Mouse (Mus musculus): ENCODE measurements around the gene Lrch1. TPM values are rescaled to one million over a fixed set of nuclear protein-coding genes. Genes with fewer than 3 reads are reported as not detected.

The Lrch1 gene
- polyA plus RNA-seq, 2 experiments: 2.7 to 3.4 TPM

DNA sequence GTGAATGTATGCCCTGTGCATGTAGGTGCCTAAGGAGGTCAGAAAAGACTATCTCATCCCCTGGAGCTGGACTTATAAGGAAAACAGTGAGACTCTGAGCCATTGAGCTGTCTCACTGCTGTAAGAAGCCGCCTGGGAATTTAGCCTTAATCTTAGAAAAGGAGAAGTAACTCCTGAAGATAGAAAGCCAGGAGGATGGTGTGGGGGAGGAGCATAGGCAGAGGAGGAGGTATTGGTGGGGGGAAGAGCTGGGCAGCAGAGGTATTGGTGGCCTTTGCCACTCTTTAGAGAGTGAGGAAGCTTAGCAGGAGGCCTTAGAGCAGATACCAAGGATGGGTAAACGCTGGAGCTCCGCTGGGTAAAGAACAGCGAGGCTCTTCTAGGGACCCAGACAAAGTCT lies 41.6 kb upstream of the Lrch1 start:
- Histone ChIP-seq H3K9ac (replicated peaks) (no peak overlapping the region), H3K4me3 (ENCODE audit: insufficient read depth in 1 of 2, low read depth in 2 of 2, low read length in 2 of 2) (no peak overlapping the region), H3K9me3 (ENCODE audit: control insufficient read depth, low read length) (no peaks in the 10 kb centered on the region), H3K36me3 (replicated peaks; ENCODE audit: control insufficient read depth, insufficient read depth, low read depth) (no peaks in the 10 kb centered on the region), H3K27me3 (ENCODE audit: control insufficient read depth, insufficient read depth, low read length) (no peaks in the 10 kb centered on the region), H3K4me1 (replicated peaks; ENCODE audit: control insufficient read depth in 2 of 2, insufficient read depth in 2 of 2, low read length in 1 of 2) (peaks cover 0 to 5% of the 10 kb centered on the region in 2 experiments; a peak in 3 of 4 replicates), H3K27ac (no peak overlapping the region), H3K4me2 (ENCODE audit: low read depth) (no peak overlapping the region)
- ATAC-seq (ENCODE audit: insufficient read depth) (no peak), DNase-seq (ENCODE audit: low read depth in 3 of 3, low spot score in 3 of 3) (no peak)
- TF ChIP-seq CTCF (IDR thresholded peaks at IDR 0.05; ENCODE audit: low read depth): no peak
- no peak for TF ChIP-seq EP300 (IDR thresholded peaks at IDR 0.05; ENCODE audit: low read depth)
- WGBS (ENCODE audit: insufficient replicate concordance): 26% methylated on average over 4 of the region's 4 CpGs

DNA sequence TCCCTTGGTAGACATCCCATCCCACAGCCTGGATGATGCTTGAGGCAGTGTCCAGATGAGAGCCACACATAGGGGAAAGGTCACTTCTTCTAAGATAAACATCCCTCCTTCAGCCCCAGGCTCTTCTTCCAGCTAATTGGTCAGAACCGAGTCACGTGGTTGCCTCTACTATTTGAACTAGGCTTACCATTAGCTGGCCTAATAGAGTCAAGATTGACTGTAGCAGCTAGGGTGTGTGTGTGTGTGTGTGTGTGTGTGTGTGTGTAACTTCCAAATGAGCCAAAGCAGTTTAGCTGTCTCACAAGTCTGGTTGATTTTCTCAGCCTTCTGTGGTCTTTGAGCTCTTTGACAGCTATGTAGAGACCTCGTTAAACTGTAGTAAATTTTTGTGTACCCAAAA lies 38.9 kb upstream of the Lrch1 start:
- Histone ChIP-seq H3K36me3 (replicated peaks; ENCODE audit: control insufficient read depth, insufficient read depth, low read depth) (no peaks in the 10 kb centered on the region), H3K27me3 (ENCODE audit: control insufficient read depth, insufficient read depth, low read length) (no peaks in the 10 kb centered on the region), H3K27ac (no peak overlapping the region), H3K4me2 (ENCODE audit: low read depth) (no peak overlapping the region), H3K4me1 (replicated peaks; ENCODE audit: control insufficient read depth in 2 of 2, insufficient read depth in 2 of 2, low read length in 1 of 2) (peaks cover 0 to 6% of the 10 kb centered on the region in 2 experiments; a peak in 3 of 4 replicates), H3K4me3 (ENCODE audit: insufficient read depth in 1 of 2, low read depth in 2 of 2, low read length in 2 of 2) (no peak overlapping the region), H3K9ac (replicated peaks) (no peak overlapping the region), H3K9me3 (ENCODE audit: control insufficient read depth, low read length) (no peaks in the 10 kb centered on the region)
- TF ChIP-seq EP300 (IDR thresholded peaks at IDR 0.05; ENCODE audit: low read depth) (no peak), CTCF (IDR thresholded peaks at IDR 0.05; ENCODE audit: low read depth) (no peak)
- DNase-seq (ENCODE audit: low read depth in 3 of 3, low spot score in 3 of 3): no peak
- 70% methylated on average over 3 of the region's 3 CpGs for WGBS (ENCODE audit: insufficient replicate concordance)
- ATAC-seq (ENCODE audit: insufficient read depth): no peak

DNA sequence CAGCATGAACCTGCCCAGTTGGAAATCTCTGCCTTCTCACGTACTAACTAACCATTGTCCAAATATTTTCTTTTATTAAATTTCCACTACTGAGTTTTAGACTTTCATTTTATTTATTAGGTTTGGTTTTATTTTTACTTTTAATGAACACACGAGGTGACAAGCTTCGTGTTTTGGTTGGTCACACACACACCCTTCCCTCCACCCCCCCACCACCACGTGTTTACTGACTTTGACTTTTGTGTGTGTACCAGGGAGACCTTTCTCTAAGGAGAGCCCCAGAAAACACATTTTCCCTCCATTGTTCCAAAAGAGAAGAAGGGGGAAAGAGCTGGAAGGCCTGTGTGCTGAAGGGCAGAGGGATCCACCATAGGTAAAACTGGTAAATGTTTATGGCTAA lies 38.0 kb upstream of the Lrch1 start:
- WGBS (ENCODE audit: insufficient replicate concordance): 53% methylated on average over 4 of the region's 4 CpGs
- TF ChIP-seq EP300 (IDR thresholded peaks at IDR 0.05; ENCODE audit: low read depth) (no peak), CTCF (IDR thresholded peaks at IDR 0.05; ENCODE audit: low read depth) (no peak)

DNA sequence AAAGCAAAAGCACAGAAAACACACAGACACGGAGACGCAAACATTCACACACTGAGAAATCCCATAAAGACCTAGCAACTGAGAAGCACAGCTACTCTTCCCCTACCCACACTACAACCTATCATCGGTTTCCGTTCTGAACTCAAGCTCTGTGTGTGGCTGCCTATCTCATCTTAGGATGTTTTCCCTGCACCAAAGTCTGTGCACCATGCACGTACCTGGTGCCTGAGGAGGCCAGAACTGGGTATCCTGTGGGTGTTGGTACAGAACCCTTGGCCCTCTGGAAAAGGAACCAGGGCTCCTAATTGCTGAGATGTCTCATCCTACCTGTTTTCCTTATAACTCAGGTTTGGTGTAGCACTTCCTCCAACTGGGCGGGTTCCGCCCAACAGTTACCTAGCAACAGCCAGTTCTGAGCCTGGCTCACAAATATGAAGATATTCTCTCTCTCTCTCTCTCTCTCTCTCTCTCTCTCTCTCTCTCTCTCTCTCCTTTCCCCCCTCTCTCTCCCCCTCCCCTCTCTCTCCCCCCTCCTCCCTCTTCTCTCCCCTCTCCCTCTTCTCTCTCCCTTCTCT lies 37.2 kb upstream of the Lrch1 start:
- ATAC-seq (ENCODE audit: insufficient read depth) (no peak), DNase-seq (ENCODE audit: low read depth in 3 of 3, low spot score in 3 of 3) (no peak)
- H3K4me3 ChIP-seq (ENCODE audit: insufficient read depth in 1 of 2, low read depth in 2 of 2, low read length in 2 of 2): no peak overlapping the region
- H3K9ac ChIP-seq (replicated peaks): no peak overlapping the region
- WGBS (ENCODE audit: insufficient replicate concordance): 52% methylated on average over 7 of the region's 7 CpGs
- no peaks in the 10 kb centered on the region for H3K9me3 ChIP-seq (ENCODE audit: control insufficient read depth, low read length)
- no peaks in the 10 kb centered on the region for H3K27me3 ChIP-seq (ENCODE audit: control insufficient read depth, insufficient read depth, low read length)
- H3K36me3 ChIP-seq (replicated peaks; ENCODE audit: control insufficient read depth, insufficient read depth, low read depth): no peaks in the 10 kb centered on the region
- H3K27ac ChIP-seq: no peak overlapping the region
- no peak overlapping the region for H3K4me2 ChIP-seq (ENCODE audit: low read depth)
- peaks cover 0 to 3% of the 10 kb centered on the region in 2 experiments; a peak in 2 of 4 replicates for H3K4me1 ChIP-seq (replicated peaks; ENCODE audit: control insufficient read depth in 2 of 2, insufficient read depth in 2 of 2, low read length in 1 of 2)
- TF ChIP-seq CTCF (IDR thresholded peaks at IDR 0.05; ENCODE audit: low read depth): no peak
- TF ChIP-seq EP300 (IDR thresholded peaks at IDR 0.05; ENCODE audit: low read depth): no peak

More for the DNA sequence above, 38.0 kb upstream of the Lrch1 start:
- Histone ChIP-seq H3K9me3 (ENCODE audit: control insufficient read depth, low read length) (no peaks in the 10 kb centered on the region), H3K9ac (replicated peaks) (no peak overlapping the region), H3K4me1 (replicated peaks; ENCODE audit: control insufficient read depth in 2 of 2, insufficient read depth in 2 of 2, low read length in 1 of 2) (peaks cover 0 to 6% of the 10 kb centered on the region in 2 experiments; a peak in 3 of 4 replicates), H3K27me3 (ENCODE audit: control insufficient read depth, insufficient read depth, low read length) (no peaks in the 10 kb centered on the region), H3K4me2 (ENCODE audit: low read depth) (no peak overlapping the region), H3K27ac (no peak overlapping the region), H3K36me3 (replicated peaks; ENCODE audit: control insufficient read depth, insufficient read depth, low read depth) (no peaks in the 10 kb centered on the region), H3K4me3 (ENCODE audit: insufficient read depth in 1 of 2, low read depth in 2 of 2, low read length in 2 of 2) (no peak overlapping the region)
- no peak for DNase-seq (ENCODE audit: low read depth in 3 of 3, low spot score in 3 of 3)
- ATAC-seq (ENCODE audit: insufficient read depth): no peak

GRCm38 (mm10) chr14:74983079-74983478 lies 35.4 kb upstream of the Lrch1 start:
- Histone ChIP-seq H3K4me1 (replicated peaks; ENCODE audit: control insufficient read depth in 2 of 2, insufficient read depth in 2 of 2, low read length in 1 of 2) (0 out of 4 replicates have a peak, but pooled peaks cover 0 to 1% of the 10 kb centered on the region in 2 experiments), H3K9me3 (ENCODE audit: control insufficient read depth, low read length) (no peaks in the 10 kb centered on the region), H3K27ac (no peak overlapping the region), H3K4me2 (ENCODE audit: low read depth) (no peak overlapping the region), H3K36me3 (replicated peaks; ENCODE audit: control insufficient read depth, insufficient read depth, low read depth) (no peaks in the 10 kb centered on the region), H3K27me3 (ENCODE audit: control insufficient read depth, insufficient read depth, low read length) (no peaks in the 10 kb centered on the region), H3K4me3 (ENCODE audit: insufficient read depth in 1 of 2, low read depth in 2 of 2, low read length in 2 of 2) (no peak overlapping the region), H3K9ac (replicated peaks) (no peak overlapping the region)
- TF ChIP-seq EP300 (IDR thresholded peaks at IDR 0.05; ENCODE audit: low read depth): no peak
- no peak for TF ChIP-seq CTCF (IDR thresholded peaks at IDR 0.05; ENCODE audit: low read depth)
- no peak for DNase-seq (ENCODE audit: low read depth in 3 of 3, low spot score in 3 of 3)
- ATAC-seq (ENCODE audit: insufficient read depth): no peak
- WGBS (ENCODE audit: insufficient replicate concordance): 37% methylated on average over 5 of the region's 5 CpGs

All from liver, embryonic 14.5 days (tissue).